ENCODE assay signal across 16 mouse cellular contexts in the genomic region with DNA sequence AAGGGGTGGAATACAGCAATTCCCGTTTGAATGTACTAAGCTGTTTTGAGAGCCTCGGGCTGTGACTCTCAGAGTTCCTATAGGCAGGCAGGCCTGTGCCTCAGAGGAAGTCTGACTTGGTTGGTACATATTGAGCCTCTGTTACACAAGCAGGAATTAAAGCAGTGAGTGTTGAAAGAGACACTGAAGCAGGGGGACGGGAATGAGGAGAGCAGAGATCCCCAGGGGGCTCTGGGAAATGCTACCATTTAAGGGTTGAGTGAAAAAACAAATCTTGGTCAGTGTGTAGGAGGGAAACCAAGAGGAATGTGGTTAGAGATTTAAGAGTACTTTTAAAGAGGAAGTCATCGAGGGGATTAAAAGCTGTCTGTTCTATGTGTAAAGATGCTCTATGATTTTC. TPM values are rescaled to one million over a fixed set of nuclear protein-coding genes. Genes with fewer than 3 reads are reported as not detected.
DNase-seq lines count a peak whose midpoint lies in the region; ATAC-seq and TF ChIP-seq lines count a peak whose summit lies in the region.
"Had no signal": no experiment of that assay in that cellular context is flagged by ENCODE, and none has a peak within 500 bp of the region (broad histone marks: within the 10 kb centered on the region; RNA-seq: fewer than 3 reads in every experiment).

No protein-coding gene starts in this region.

- ATAC-seq in lung, postnatal 0 days, result peak; percentile 23; the same call in 1 of the 2 replicates
- peak; percentile 26; the same call in 1 of the 2 replicates for ATAC-seq in common myeloid progenitor, adult 5-6 weeks (replicated peaks; ENCODE audit: low read depth, poor library complexity, severe bottlenecking)
- ATAC-seq in neutrophil, adult 5-6 weeks (ENCODE audit: extremely low read depth, insufficient number of reproducible peaks, low FRiP score, poor library complexity, severe bottlenecking), result peak; percentile 64
- ATAC-seq: activated CD4-positive, CD25-positive, alpha-beta regulatory T cell, adult 4 months had no signal

- H3K27me3 ChIP-seq in lung, postnatal 0 days (replicated peaks; ENCODE audit: insufficient read depth, low read length), result no peaks in the 10 kb centered on the region
- H3K27me3 ChIP-seq: heart, embryonic 13.5 days; hindbrain, embryonic 12.5 days; megakaryocyte, embryonic 14.5 days; neural tube, embryonic 13.5 days had no signal

- H3K27ac ChIP-seq in lung, postnatal 0 days (ENCODE audit: low read length), result no peak overlapping the region
- H3K27ac ChIP-seq: heart, embryonic 13.5 days; hindbrain, embryonic 12.5 days; neural tube, embryonic 13.5 days had no signal

- TF ChIP-seq EP300 in lung, postnatal 0 days (IDR thresholded peaks at IDR 0.05), result no peak

- no peak for TF ChIP-seq CTCF in lung, postnatal 0 days (IDR thresholded peaks at IDR 0.05)

- intact Hi-C loops in heart, postnatal 36 days (cut with DNase I), result no loop called here

- 45% methylated on average over 4 of the region's 4 CpGs for WGBS in lung, postnatal 0 days

- H3K9ac ChIP-seq in lung, postnatal 0 days (replicated peaks; ENCODE audit: low read depth), result no peak overlapping the region
- H3K9ac ChIP-seq: heart, embryonic 13.5 days; hindbrain, embryonic 12.5 days; neural tube, embryonic 13.5 days had no signal

- DNase-seq in heart, adult 18-20 months, result peak; percentile 29 to 31
- DNase-seq in heart, postnatal 36 days, result no peak
- DNase-seq in lung, postnatal 0 days (ENCODE audit: low spot score), result peak; percentile 69
- DNase-seq in lung, postnatal 14 days, result no peak
- DNase-seq in testis, postnatal 14 days (ENCODE audit: low spot score), result no peak
- DNase-seq in urinary bladder, postnatal 4 days (ENCODE audit: low spot score in 2 of 2), result no peak
- DNase-seq: gastrocnemius, postnatal 25 days; kidney, adult 11 months; right cerebral cortex, postnatal 4 days had no signal

- peaks cover 14% of the 10 kb centered on the region; the same call in 1 of the 2 replicates for H3K4me1 ChIP-seq in lung, postnatal 0 days (ENCODE audit: insufficient read depth, low read depth, low read length)

- no peaks in the 10 kb centered on the region for H3K9me3 ChIP-seq in lung, postnatal 0 days (ENCODE audit: low read length)
- H3K9me3 ChIP-seq: heart, embryonic 13.5 days; neural tube, embryonic 13.5 days had no signal

- no peaks in the 10 kb centered on the region for H3K36me3 ChIP-seq in lung, postnatal 0 days (ENCODE audit: insufficient read depth, low read length)
- H3K36me3 ChIP-seq: heart, embryonic 13.5 days; hindbrain, embryonic 12.5 days; neural tube, embryonic 13.5 days had no signal

- H3K4me3 ChIP-seq in lung, postnatal 0 days (ENCODE audit: low read depth, low read length), result no peak overlapping the region
- H3K4me3 ChIP-seq: heart, embryonic 13.5 days; hindbrain, embryonic 12.5 days; megakaryocyte, embryonic 14.5 days; neural tube, embryonic 13.5 days had no signal

- H3K4me2 ChIP-seq in lung, postnatal 0 days (replicated peaks; ENCODE audit: low read depth, low read length), result no peak overlapping the region
- H3K4me2 ChIP-seq: heart, embryonic 13.5 days; hindbrain, embryonic 12.5 days; neural tube, embryonic 13.5 days had no signal

RNA-seq across cellular contexts. Expression of gene Gtdc1, which starts 49.0 kb away (rescaled TPM):
- total RNA-seq in heart, adult 18-20 months (2021), result 10 to 100 TPM; 20.6 to 22.1 TPM
- 10 to 100 TPM; 14.3 to 21.3 TPM for total RNA-seq in heart, postnatal 36 days (2021)
- polyA plus RNA-seq in lung, postnatal 0 days (2015; fragmentation: Nextera tagmentation; extraction: Ambion mirVana), result 7.6 and 10.0 TPM in 2 replicates
- total RNA-seq in common myeloid progenitor, adult 5-6 weeks (2017), result 10.8 and 11.8 TPM in 2 replicates
- 58.0 and 72.0 TPM in 2 replicates for total RNA-seq in neutrophil, adult 5-6 weeks (2017)

Comparison
In these comparisons a context has a peak if more than half of its experiments do, and no peak if none do; other contexts are left out.
1. DNase-seq: peak in heart, adult 18-20 months (2 of 2) and lung, postnatal 0 days (single experiment); none in heart, postnatal 36 days (0 of 2), lung, postnatal 14 days (single experiment), testis, postnatal 14 days (single experiment) and urinary bladder, postnatal 4 days (0 of 2).
2. Peak in every context shown above with its lines, with median percentiles within 50 percentile points of each other: ATAC-seq.